Mouse (Mus musculus) 3T3-L1 (cell line): Measurements from ENCODE around the gene Serpinb1c.
"Not testable (repeated sequence)": the region's sequence is repeated elsewhere in the genome, so short reads cannot be mapped to it uniquely, and the experiment has no call there.

Experiments used
- DNase-seq: peaks from one replicate; pipeline ENCODE4 v3.0.0-alpha.2; 2015; ENCODE audit warnings: low read depth, low spot score

The Serpinb1c gene

GRCm38 (mm10) chr13:32866484-32866883 lies 31.5 kb downstream of the Serpinb1c start:
- DNase-seq: peak; percentile 90

DNA sequence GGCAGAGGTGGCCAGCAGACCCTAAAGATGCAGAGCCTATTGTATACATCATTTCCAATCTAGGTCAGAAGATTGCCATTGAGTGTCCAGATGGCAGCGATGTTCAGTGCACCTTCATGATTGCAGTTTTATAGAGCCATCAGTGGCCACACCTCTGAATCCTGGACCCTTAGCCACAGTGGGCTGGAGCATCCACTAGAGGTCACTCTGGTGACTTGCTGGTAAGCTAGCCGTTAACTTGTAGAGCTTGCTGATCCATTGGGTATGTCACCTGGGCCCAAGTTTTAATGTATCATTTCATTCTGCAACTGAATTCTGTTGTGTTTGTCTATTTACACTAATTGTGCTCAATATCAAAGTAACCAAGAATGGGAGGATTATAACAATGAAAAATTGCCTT lies 32.4 kb downstream of the Serpinb1c start:
- DNase-seq: peak; percentile 40

GRCm38 (mm10) chr13:32864529-32864928 lies 33.5 kb downstream of the Serpinb1c start:
- not testable (repeated sequence) for DNase-seq

- DNase-seq: no peak
Observed at GRCm38 (mm10) chr13:32863456-32863855, 34.6 kb downstream of the Serpinb1c start.

GRCm38 (mm10) chr13:32860821-32861220 lies 37.2 kb downstream of the Serpinb1c start:
- DNase-seq: peak; percentile 66

DNA sequence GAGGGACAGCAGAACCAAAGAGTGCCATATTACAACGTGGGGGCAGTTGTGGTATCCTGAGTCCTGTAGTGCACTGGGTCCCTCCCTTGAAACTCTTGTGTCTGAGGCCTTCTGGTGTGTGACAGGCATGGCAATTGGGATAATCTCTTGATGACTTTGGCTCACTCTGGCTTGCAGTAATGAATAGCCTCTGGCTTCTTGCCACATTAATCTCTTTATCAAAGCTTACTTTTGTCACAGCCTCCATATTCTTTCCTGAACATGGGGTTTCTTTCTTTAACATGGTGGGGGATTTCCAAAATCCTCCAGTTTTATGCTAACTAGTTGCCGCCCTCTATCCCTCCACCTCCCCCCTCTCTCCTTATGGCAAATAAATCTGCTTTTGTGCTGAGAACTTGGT lies 44.9 kb downstream of the Serpinb1c start:
- no peak for DNase-seq

DNA sequence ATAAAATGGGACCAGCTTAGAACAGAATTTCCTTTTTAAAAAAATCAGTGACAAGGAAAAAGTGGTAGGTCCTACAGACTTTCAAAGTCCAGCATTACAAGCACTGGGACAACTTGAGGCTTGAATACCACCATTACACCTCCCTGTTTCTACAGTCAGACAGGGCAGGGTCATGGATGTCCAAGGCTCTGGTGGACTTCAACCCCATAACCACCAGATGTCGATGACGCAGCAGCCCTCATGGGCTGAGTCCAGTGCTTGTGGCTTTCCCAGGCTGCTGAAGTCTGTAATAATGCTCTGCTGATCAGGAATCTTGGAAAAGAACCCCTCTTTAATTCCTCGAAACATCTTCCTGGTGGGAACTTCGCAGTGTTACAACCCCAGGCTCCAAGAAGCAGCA lies 45.5 kb downstream of the Serpinb1c start:
- DNase-seq: no peak

DNA sequence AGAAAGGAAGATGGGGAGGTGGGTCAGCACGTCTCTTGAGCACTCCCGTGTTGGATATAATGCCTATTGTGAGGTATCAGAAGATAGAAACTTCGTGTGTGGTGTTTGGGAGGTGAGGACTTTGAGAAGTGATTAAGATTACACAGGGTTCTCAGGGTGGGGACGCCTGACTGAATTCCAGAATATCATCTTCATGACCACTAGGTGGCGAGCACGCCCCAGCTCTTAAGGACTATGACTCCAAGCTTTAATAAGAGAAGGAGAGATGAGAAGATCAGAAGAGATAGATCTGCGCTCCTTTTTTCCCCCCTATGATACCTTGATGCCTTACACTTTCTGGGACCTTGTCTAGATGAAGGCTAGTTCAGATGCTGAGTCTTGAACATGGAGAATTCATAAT lies 46.0 kb downstream of the Serpinb1c start:
- DNase-seq: peak; percentile 82

DNA sequence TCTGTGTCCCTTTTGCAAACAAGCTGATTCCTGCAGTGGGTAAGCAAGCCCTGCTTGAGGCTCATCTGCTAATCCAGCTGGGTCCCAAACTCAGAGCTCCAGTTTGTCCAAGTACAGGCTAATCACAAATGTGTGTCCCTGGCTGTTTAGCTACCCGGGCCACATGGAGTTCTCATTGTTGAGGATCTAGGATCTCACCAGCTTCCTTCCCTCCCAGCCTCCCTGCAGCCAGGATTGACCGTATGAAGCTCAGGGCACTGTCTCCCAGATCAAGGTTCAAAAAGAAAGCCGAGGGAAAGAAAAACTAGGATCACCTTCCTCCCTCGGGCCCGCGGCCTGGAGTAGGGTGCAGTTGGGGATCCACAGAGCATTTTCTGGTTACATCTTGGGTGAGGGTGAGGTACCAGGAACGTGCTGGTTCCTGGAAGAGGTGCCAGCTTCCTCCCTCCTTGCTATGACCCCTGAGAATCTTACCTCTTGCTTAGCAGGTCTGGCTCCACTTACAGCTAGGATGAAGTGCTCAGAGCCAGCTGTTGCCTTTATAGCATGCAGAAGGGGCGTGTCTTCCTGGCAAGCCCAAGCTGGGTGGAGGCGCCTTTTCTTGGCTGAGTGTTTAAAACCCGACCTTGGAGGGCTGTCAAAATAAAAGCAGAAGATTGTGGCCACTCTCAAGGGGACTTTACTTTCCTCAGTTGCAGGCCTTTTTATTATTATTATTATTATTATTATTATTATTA lies 47.2 kb downstream of the Serpinb1c start, which contains the start of gene Serpinb1a:
Serpinb1a (minus strand) TSS at position 518 of the 737 bp plus-strand sequence.
- DNase-seq: peak; percentile 73

DNA sequence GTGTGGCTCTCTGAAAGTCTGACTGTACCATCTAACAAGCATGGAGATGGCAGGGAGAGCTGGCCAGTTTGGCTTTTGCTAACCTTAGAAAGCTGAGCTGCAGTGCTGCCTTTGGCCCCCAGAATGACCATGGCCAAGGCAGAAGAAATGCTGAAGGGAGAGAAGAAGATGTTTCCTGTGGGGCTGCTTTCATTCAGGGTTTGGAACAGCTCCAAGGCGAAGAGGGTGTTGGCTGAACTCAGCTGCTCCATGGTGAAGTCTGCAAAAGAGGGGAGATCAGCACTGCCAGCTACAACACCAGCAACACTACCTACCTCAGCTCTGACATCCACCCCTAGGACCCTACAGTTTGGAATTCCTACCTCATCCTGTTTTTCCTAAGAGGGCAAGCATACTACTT lies 47.9 kb downstream of the Serpinb1c start:
- no peak for DNase-seq

DNA sequence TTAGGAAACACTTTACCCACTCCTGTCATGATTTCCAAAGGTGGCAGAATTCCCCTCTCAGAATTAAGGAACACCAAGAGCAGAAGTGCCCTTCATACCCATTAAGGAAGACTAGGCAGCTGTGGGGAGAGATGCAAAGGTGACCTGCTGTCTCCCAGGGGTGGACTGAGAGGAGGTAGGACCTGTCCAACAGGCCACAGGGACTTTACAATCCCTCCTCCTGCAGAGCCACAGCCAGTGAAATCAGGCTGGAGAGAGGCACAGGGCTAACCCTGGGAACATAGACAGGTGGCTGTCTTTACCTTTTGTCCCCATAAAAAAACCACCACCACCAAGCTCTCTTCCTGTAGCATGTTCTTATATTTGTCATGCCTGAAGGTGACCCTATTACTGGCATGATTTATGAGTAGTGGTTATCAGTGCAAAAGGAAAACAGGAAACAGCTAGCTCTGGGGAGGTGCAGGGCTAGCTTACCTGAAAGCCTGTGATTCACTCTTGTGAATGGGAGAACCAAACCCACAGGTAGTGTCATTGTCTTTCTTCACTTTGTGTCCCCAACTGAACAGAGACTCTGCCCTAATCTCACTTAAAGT lies 48.4 kb downstream of the Serpinb1c start:
- DNase-seq: no peak

DNA sequence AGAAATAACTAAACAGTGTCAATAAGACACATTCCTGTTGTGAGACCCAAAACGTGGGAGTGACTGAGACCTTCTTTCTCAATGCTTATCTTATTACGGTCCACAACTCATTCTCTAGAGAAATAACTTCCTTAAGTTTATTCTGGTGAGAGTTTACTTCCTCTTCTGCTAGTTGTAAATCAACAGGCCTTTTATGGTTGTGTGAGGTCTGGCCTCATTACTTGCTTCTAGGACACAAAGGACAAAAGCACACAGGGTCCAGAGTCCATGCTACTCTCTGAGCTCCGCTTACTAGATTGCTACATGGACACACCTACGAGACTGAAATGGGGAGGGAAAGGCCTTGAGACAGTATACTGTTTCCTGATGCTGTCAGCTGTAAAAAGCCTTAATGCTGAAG lies 48.9 kb downstream of the Serpinb1c start:
- no peak for DNase-seq

- DNase-seq: peak; percentile 86
Observed at GRCm38 (mm10) chr13:32846221-32846620, 51.8 kb downstream of the Serpinb1c start.

DNA sequence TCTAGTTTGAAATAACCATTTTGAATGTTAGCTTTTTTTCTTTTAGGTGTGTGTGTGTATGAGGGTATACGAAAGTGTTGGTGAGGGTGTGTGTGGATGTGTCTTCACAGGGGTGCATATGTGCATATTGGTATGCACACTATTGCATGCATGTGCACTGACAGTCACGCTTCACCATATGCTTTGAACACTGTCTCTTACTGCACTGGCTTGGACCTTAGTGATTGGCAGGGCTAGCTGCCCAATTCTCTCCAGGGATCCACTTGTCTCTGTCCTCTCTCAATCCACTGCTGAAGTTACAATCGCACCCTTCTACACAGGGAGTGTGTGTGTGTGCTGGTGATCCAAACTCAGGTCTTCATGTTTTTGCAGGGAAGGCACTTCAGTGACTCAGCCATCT lies 56.7 kb downstream of the Serpinb1c start:
- no peak for DNase-seq

GRCm38 (mm10) chr13:32839314-32839713 lies 58.7 kb downstream of the Serpinb1c start:
- no peak for DNase-seq

DNA sequence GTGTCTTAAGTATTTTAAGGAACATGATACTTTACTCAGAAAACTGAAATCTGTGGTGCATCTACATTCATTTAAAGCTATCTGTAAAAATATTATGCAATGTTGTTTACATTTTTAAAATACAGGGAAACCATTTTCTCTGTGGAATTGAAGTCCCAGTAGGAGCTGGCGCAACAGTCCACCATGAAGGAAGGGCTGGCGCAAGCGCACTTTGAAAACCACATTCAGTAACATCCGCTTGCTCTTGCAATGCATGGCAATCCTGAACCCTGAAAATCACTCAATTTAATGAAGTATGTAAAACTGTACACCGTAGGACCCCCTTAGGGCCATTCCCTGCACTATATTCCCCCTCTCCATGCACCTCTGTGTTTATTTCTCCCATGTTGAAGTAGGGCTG lies 63.5 kb downstream of the Serpinb1c start:
- no peak for DNase-seq

DNA sequence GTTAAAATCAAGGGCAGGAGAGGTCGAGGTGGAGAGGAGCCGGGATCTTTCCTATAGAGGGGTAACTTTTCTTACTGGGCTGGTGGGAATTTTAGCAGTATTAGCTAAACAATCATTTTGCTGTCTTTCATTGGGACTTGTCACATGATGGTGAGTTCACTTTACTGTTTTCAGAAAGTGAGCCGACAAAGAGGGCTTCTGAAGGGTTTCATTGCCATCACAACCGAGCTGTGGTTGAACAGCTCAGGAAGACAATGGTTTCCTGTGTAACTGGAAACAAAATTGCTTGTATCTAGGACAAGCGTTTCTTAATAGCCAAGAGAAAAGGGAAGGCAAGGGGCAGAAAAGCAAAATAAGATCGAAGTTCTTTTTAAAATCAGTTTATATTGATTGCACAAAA lies 64.8 kb downstream of the Serpinb1c start:
- DNase-seq: no peak

DNA sequence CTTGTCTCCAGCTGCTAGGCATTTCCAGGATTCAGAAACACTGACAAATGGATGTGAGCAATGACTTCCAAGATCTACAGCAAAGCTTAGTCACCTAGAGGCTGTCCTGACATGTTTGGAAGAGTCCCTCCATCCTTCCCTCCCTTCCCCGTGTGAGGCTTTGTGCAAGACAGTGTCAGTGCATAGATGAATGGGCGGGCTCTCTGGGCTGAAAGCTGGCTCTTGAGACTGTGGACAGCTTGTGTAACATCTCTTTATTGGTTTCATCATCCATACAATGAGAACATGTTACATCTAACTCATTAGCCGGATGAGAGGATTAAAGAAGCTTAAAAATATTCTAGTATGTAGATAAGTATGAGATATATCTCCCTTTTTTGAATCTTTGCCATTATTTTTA lies 65.2 kb downstream of the Serpinb1c start:
- no peak for DNase-seq

GRCm38 (mm10) chr13:32831505-32832273 lies 66.3 kb downstream of the Serpinb1c start:
- DNase-seq: no peak
